Mouse (Mus musculus) midbrain, embryonic 13.5 days (tissue): Measurements from ENCODE around the gene Gm11756. TPM values are rescaled to one million over a fixed set of nuclear protein-coding genes. Genes with fewer than 3 reads are reported as not detected.
"Not testable (repeated sequence)": the region's sequence is repeated elsewhere in the genome, so short reads cannot be mapped to it uniquely, and the experiment has no call there.

ENCODE experiments used
- ATAC-seq: fragments of 200-750 bp; cut with Nextera tagmentation; 2 replicates; pipeline ENCODE4 v1.8.0; 2017; ENCODE audit warnings: mild to moderate bottlenecking, moderate TSS enrichment, moderate library complexity
- H3K27ac ChIP-seq: fragments of 300-500 bp; sonication (generic); 2 replicates; pipeline ENCODE4 v1.5.1; 2015; ENCODE audit warnings: inconsistent platforms, mild to moderate bottlenecking, moderate library complexity
- H3K27me3 ChIP-seq: fragments of 300-500 bp; sonication (generic); 2 replicates; pipeline ENCODE4 v1.6.1; 2015; ENCODE audit warnings: mild to moderate bottlenecking, inconsistent platforms
- H3K36me3 ChIP-seq: fragments of 300-500 bp; sonication (generic); 2 replicates; pipeline ENCODE4 v1.6.1; 2015; ENCODE audit warnings: mild to moderate bottlenecking, inconsistent platforms
- H3K4me1 ChIP-seq: fragments of 300-500 bp; sonication (generic); replicated peaks from 2 replicates; pipeline ENCODE4 v1.6.1; 2015; ENCODE audit warnings: inconsistent platforms
- H3K4me2 ChIP-seq: fragments of 300-500 bp; sonication (generic); replicated peaks from 2 replicates; pipeline ENCODE4 v1.6.1; 2015; ENCODE audit warnings: moderate library complexity, mild to moderate bottlenecking, inconsistent platforms
- H3K4me3 ChIP-seq: fragments of 300-500 bp; sonication (generic); replicated peaks from 2 replicates; pipeline ENCODE4 v1.5.1; 2015; ENCODE audit warnings: mild to moderate bottlenecking, inconsistent platforms
- H3K9ac ChIP-seq: fragments of 300-500 bp; sonication (generic); replicated peaks from 2 replicates; pipeline ENCODE4 v1.6.1; 2015; ENCODE audit warnings: mild to moderate bottlenecking, inconsistent platforms
- H3K9me3 ChIP-seq: fragments of 300-500 bp; sonication (generic); 2 replicates; pipeline ENCODE4 v1.6.1; 2016; ENCODE audit warnings: mild to moderate bottlenecking, inconsistent platforms
- WGBS: fragments of 180-500 bp; shearing (Covaris S2); methylation state at CpG from one replicate; pipeline ENCODE4 v1.1.7; 2015; 5-methylcytosine and 5-hydroxymethylcytosine counted together
- polyA plus RNA-seq: library from polyadenylated mRNA; unstranded; fragments of >200 nt; fragmentation: Nextera tagmentation; extraction: Ambion mirVana; gene quantifications from 2 replicates; pipeline ENCODE4 v1.2.1, GENCODE M21; 2015

Gene Gm11756
- polyA plus RNA-seq = not detected in 2 replicates

DNA sequence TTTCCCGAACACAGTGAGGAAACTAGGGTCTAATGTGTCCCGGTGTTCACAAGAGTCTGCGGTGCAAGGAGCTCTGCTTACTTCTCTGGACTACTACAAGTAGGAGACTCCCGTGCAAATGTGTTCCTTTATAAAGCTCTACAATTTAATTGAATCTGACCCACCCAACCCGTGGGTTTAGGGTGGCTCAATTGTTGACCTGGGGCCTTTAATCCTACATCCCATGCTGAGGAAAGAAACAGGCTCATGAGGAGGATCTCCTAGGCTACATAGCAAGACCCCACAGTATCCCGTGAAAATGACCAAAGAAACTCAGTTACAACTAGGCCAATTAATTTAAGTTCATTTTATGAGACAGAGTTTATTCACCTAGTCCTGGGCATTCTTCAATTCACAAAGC lies at the start of gene Gm11756:
Gene Gm11756 (minus strand): TSS at position 101 of the 400 bp plus-strand sequence.
- H3K9ac ChIP-seq, H3K4me2 ChIP-seq, H3K36me3 ChIP-seq, H3K4me1 ChIP-seq, H3K27ac ChIP-seq, H3K9me3 ChIP-seq, H3K4me3 ChIP-seq, ATAC-seq, H3K27me3 ChIP-seq: not testable (repeated sequence)
- 85% methylated on average over 6 of the region's 6 CpGs for WGBS

DNA sequence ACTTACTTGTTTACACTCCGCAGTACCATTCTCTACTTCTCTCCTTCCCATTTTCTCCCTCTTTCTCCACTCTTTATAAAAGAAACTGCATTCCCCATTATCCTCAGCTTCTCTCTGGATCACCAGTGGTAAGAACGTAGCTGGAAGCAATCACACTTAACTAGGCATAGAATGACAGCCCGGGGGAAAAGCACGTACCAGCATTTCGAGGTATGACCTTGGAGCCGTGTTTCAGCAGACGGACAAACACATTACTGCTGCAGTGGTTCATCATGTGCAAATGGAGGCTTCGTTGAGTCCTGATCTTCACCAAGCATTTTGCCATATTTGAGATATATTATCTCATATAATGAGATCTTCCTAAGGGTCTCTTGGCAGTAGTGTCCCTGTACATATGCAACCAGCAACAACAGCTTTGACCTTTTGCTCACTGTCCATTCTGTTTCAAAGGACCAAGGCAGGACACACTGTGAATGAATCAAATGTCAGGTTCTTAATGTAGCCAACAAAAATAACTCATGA lies 29.9 kb upstream of the Gm11756 start, which contains the start of gene 2310002L09Rik:
Gene 2310002L09Rik (minus strand): TSS at position 472 of the 522 bp plus-strand sequence.
- no peak within 1 kb of the TSS for H3K4me2 ChIP-seq
- no peaks in the 10 kb centered on the region for H3K27me3 ChIP-seq
- no peak within 1 kb of the TSS for H3K4me3 ChIP-seq
- H3K27ac ChIP-seq = no peak within 1 kb of the TSS
- ATAC-seq = no peak
- H3K9me3 ChIP-seq = no peaks in the 10 kb centered on the region
- H3K4me1 ChIP-seq = no peaks in the 10 kb centered on the region
- no peaks in the 10 kb centered on the region for H3K36me3 ChIP-seq
- no peak within 1 kb of the TSS for H3K9ac ChIP-seq
- 85% methylated on average over 8 of the region's 8 CpGs for WGBS

GRCm38 (mm10) chr4:73905853-73906252 lies 14.7 kb downstream of the Gm11756 start, which contains the start of gene Gm13871:
Gm13871 (minus strand) TSS chr4:73905953.
- H3K9me3 ChIP-seq, H3K4me1 ChIP-seq, H3K4me2 ChIP-seq, H3K27ac ChIP-seq, H3K9ac ChIP-seq, ATAC-seq, H3K27me3 ChIP-seq, H3K36me3 ChIP-seq, H3K4me3 ChIP-seq: not testable (repeated sequence)
- WGBS = no CpG with 5 or more reads among the region's 4 CpGs

- H3K4me3 ChIP-seq, H3K4me2 ChIP-seq, H3K27ac ChIP-seq, ATAC-seq, H3K27me3 ChIP-seq, H3K9ac ChIP-seq, H3K9me3 ChIP-seq, H3K36me3 ChIP-seq, H3K4me1 ChIP-seq: not testable (repeated sequence)
- WGBS = no CpG with 5 or more reads among the region's 4 CpGs
Measured at GRCm38 (mm10) chr4:73891012-73891411, 29.5 kb downstream of the Gm11756 start, which contains the start of gene Gm11757. Gm11757 (minus strand) TSS chr4:73891112.

DNA sequence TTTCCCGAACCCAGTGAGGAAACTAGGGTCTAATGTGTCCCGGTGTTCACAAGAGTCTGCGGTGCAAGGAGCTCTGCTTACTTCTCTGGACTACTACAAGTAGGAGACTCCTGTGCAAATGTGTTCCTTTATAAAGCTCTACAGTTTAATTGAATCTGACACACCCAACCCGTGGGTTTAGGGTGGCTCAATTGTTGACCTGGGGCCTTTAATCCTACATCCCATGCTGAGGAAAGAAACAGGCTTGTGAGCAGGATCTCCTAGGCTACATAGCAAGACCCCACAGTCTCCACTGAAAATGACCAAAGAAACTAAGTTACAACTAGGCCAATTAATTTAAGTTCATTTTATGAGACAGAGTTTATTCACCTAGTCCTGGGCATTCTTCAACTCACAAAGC lies 44.4 kb downstream of the Gm11756 start, which contains the start of gene Gm11758:
Gene Gm11758 (minus strand): TSS at position 101 of the 400 bp plus-strand sequence.
- not testable (repeated sequence) for H3K36me3 ChIP-seq, H3K9me3 ChIP-seq, H3K27me3 ChIP-seq, H3K4me1 ChIP-seq, H3K27ac ChIP-seq, ATAC-seq, H3K4me2 ChIP-seq, H3K4me3 ChIP-seq, H3K9ac ChIP-seq
- no CpG with 5 or more reads among the region's 4 CpGs for WGBS

Other genes starting within 250 kb of the Gm11756 start
- gene Gm428, start 237.2 kb downstream of the Gm11756 start, polyA plus RNA-seq = not detected in 2 replicates
- gene Rasef, start 129.8 kb downstream of the Gm11756 start, polyA plus RNA-seq = 0.08 and 0.09 TPM in 2 replicates
- not detected in 2 replicates for gene Gm11758, start 44.5 kb downstream of the Gm11756 start, polyA plus RNA-seq
- not detected in 2 replicates for gene Gm11757, start 29.6 kb downstream of the Gm11756 start, polyA plus RNA-seq
- not detected in 2 replicates for gene Gm13871, start 14.8 kb downstream of the Gm11756 start, polyA plus RNA-seq
- not detected in 2 replicates for gene 2310002L09Rik, start 30.1 kb upstream of the Gm11756 start, polyA plus RNA-seq
- gene Frmd3, start 92.7 kb upstream of the Gm11756 start, polyA plus RNA-seq = 18.4 and 19.8 TPM in 2 replicates